Mouse (Mus musculus): Measurements from ENCODE around the gene Txlnb.

- no peak for TF ChIP-seq CTCF (IDR thresholded peaks at IDR 0.05; ENCODE audit: extremely low read depth, insufficient read depth, low read length)
- TF ChIP-seq POLR2A (IDR thresholded peaks at IDR 0.05; ENCODE audit: extremely low read depth, insufficient read depth, low read length): no peak
These were observed 1.6 kb upstream of the Txlnb start for GRCm38 (mm10) chr10:17794443-17794842.

All from cortical plate, adult 2 months (tissue).